Mouse (Mus musculus): Measurements from ENCODE around the gene Setd4. TPM values are rescaled to one million over a fixed set of nuclear protein-coding genes. Genes with fewer than 3 reads are reported as not detected.

The Setd4 gene
- 31.4 TPM for polyA plus RNA-seq (2017; shearing (Covaris generic))

DNA sequence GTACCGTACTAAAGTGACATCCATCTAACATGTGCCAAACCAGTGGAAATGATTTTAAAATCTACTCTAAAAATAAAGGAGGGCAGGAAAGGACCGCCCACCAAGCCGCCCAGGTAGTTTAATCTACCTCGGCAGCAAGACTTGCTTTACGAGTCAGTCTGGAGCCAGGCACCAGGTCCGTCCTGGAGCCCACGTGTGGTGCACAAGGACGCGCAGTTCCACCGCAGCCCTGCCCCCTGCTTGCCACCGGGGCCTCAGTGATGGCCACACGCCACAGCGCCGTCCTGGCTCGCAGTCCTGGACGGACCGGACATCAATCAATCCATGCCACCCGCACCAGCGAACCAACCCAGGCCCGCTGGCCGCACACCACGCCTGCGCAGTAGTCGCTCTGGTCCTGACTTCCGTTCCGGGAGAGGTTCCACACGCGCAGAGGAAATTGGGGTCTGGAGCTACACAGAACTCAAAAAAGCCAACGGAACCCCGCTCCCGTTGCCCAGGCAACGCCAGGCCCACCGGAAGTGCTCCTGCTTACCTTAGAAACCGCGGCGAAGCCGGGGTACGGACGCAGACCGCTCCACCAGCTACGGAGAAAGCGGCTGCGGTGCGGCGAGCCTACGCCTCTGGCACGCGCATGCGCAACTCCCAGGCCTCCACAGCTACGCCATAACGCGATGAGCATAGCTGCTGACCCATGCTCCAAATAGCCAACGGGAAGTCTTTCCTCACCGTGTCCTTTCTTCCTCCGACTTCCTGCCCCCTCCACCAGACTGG is at the start of gene Setd4:
Gene Setd4, minus strand, starts transcription at position 625 of the 774 bp plus-strand sequence.

DNA sequence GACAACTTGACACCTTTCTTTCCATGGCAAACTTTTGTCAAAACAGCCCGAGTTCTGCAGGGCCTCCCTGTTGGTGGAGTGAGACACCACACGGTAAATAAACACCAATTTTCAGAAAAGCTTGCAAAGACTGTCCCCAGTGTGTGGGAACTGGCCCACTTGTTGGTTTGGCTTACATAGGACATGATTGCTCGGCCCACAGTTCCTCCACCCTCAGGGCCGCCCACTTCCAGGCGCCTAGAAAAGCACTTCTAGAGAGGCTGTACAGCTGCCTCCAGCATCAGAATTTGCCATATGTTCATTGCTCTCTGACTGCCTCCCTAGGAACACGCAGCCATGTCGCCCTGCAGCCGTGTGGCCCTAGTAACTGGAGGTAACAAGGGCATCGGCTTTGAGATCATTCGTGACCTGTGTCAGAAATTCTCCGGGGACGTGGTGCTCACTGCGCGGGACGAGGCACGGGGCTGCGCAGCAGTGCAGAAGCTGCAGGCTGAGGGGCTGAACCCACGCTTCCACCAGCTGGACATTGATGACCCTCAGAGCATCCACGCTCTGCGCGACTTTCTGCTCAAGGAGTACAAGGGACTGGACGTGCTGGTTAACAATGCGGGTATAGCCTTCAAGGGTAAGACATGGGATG is 24.0 kb upstream of the Setd4 start, which contains the start of gene Gm5678:
Gene Gm5678, plus strand, starts transcription at position 337 of the 640 bp plus-strand sequence.

DNA sequence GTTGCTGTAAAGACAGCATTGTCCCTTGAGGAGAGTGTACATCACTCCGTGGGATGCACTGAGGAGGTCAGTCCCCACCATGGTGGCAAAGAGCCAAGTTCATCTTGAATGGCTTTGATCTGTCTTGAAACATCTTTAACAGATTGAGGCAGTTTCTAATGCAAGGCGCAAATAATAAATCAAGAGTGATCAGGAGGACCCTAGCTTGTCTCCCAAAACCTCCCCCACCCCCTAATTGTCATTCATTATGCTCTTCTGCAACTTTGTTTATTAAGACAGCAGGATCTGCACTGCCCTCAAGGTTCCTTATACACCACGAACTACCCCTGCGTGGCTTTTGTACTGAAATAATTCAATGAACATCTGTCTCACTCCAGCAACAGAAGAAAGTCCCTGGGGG is 1.7 kb upstream of the Setd4 start, which contains the start of gene Cbr1:
Gene Cbr1, plus strand, starts transcription at position 301 of the 400 bp plus-strand sequence.

Other genes starting within 250 kb of the Setd4 start
- gene Cbr1, start 1.8 kb upstream of the Setd4 start, polyA plus RNA-seq (2017; shearing (Covaris generic)): 48.1 TPM
- gene Gm5678, start 24.0 kb upstream of the Setd4 start, polyA plus RNA-seq (2017; shearing (Covaris generic)): not detected
- gene Cbr3, start 79.2 kb upstream of the Setd4 start, polyA plus RNA-seq (2017; shearing (Covaris generic)): not detected
- gene Dop1b, start 107.8 kb upstream of the Setd4 start, polyA plus RNA-seq (2017; shearing (Covaris generic)): 56.4 TPM
- 56.1 TPM for gene Morc3, start 228.1 kb upstream of the Setd4 start, polyA plus RNA-seq (2017; shearing (Covaris generic))

Data from effector memory CD4-positive, alpha-beta T cell, adult 5 months (primary cell).